Mouse (Mus musculus) liver, adult 2 months (tissue): ENCODE measurements around the gene Plcb1.

ENCODE experiments used
- CTCF ChIP-seq: fragments of 200-500 bp; IDR thresholded peaks from 2 replicates; pipeline ENCODE4 v1.5.1; 2011; ENCODE audit warnings: low read depth, low read length, control low read depth
- POLR2A ChIP-seq: fragments of 200-500 bp; IDR thresholded peaks from 2 replicates; pipeline ENCODE4 v1.6.1; 2011; ENCODE audit warnings: low read length, control low read depth; ENCODE audit not compliant: insufficient read depth; ENCODE audit errors: extremely low read depth

DNA sequence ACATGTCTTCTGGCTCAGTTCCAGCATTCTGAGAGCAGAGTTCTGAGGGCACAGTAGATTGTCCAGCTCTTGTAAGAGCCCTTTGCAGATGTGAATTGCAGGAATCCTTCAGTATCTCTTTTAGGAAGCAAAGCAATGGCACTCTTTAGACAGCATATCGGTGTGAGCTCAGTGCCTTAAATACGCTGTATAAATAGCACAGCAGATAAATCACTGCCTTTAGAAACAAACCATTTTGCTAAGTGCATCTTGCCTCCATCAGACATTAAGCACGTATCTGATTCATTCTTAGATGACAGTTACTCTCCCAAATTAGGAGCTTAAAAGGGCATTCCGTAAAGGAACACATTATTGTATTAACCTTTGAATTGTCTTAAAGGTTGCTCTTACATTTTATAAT, 416.5 kb downstream of the Plcb1 start:
- TF ChIP-seq POLR2A (no peak), CTCF (no peak)
